Mouse (Mus musculus) heart, postnatal 0 days (tissue): ENCODE data around the gene Serpinc1.

Experiments used
- CTCF ChIP-seq: IDR thresholded peaks from 2 replicates; pipeline ENCODE4 v1.5.1; 2016; ENCODE audit warnings: antibody characterized with exemption, control low read depth, low read depth
- EP300 ChIP-seq: IDR thresholded peaks from 2 replicates; pipeline ENCODE4 v1.6.1; 2016; ENCODE audit warnings: antibody characterized with exemption, low read depth

- TF ChIP-seq CTCF (no peak), EP300 (peak; percentile 7; the same call in 1 of the 2 replicates)
Observed at GRCm38 (mm10) chr1:161035281-161035785, 56.9 kb downstream of the Serpinc1 start.
